Mouse (Mus musculus) bone marrow macrophage, adult 2 months (primary cell): ENCODE results near the gene Spta1.

Experiments used
- CTCF ChIP-seq: IDR thresholded peaks from 2 replicates; pipeline ENCODE4 v1.5.1; 2012; ENCODE audit warnings: low read depth, mild to moderate bottlenecking, low read length, moderate library complexity
- POLR2A ChIP-seq: IDR thresholded peaks from 2 replicates; pipeline ENCODE4 v1.6.1; 2012; ENCODE audit warnings: mild to moderate bottlenecking, low read depth, low read length, borderline replicate concordance

GRCm38 (mm10) chr1:174239916-174240315 lies 67.3 kb downstream of the Spta1 start:
- TF ChIP-seq CTCF (no peak), POLR2A (no peak)
